Mouse (Mus musculus): ENCODE results near the gene Cdkal1. TPM values are rescaled to one million over a fixed set of nuclear protein-coding genes. Genes with fewer than 3 reads are reported as not detected.

Cdkal1 gene
- total RNA-seq, 1 experiment = 20.8 TPM

- DNase-seq (ENCODE audit: low read depth, low spot score) = no peak
- Histone ChIP-seq H3K9me3 (ENCODE audit: control insufficient read depth, insufficient read depth, low read depth, low read length) (no peaks in the 10 kb centered on the region), H3K4me1 (ENCODE audit: control insufficient read depth in 2 of 2, insufficient read depth in 2 of 2, low read length in 2 of 2, poor library complexity in 1 of 2) (no peaks in the 10 kb centered on the region), H3K36me3 (ENCODE audit: control insufficient read depth, insufficient read depth, low read length, poor library complexity, severe bottlenecking) (no peaks in the 10 kb centered on the region), H3K4me3 (ENCODE audit: insufficient read depth in 1 of 2, low read depth in 1 of 2, low read length in 2 of 2, poor library complexity in 1 of 2, severe bottlenecking in 1 of 2) (no peak overlapping the region), H3K27ac (ENCODE audit: insufficient read depth, low read depth, low read length, poor library complexity, severe bottlenecking) (no peak overlapping the region), H3K9ac (ENCODE audit: insufficient read depth, low read depth, low read length, poor library complexity, severe bottlenecking) (no peak overlapping the region)
- in situ Hi-C loops (cut with MboI; ENCODE audit: low sequenced_read_pairs in 2 of 2, unreplicated experiment in 2 of 2) = no loop called here
- no peak for TF ChIP-seq MAFK (IDR thresholded peaks at IDR 0.05; ENCODE audit: insufficient read depth, low read depth, low read length)
- no peak for TF ChIP-seq ZNF384 (IDR thresholded peaks at IDR 0.05; ENCODE audit: low read depth, low read length)
- no peak for TF ChIP-seq CHD2 (IDR thresholded peaks at IDR 0.05; ENCODE audit: low read depth, low read length)
- no peak for TF ChIP-seq HCFC1 (IDR thresholded peaks at IDR 0.05; ENCODE audit: borderline replicate concordance, insufficient read depth, low read length)
- no peak for TF ChIP-seq ZC3H11A (IDR thresholded peaks at IDR 0.05; ENCODE audit: borderline replicate concordance, low read depth, low read length)
Observed at GRCm38 (mm10) chr13:29503147-29504044, 352.1 kb downstream of the Cdkal1 start.

GRCm38 (mm10) chr13:29502481-29503146 is 352.9 kb downstream of the Cdkal1 start:
- in situ Hi-C loops (cut with MboI; ENCODE audit: low sequenced_read_pairs in 2 of 2, unreplicated experiment in 2 of 2) = no loop called here

DNA sequence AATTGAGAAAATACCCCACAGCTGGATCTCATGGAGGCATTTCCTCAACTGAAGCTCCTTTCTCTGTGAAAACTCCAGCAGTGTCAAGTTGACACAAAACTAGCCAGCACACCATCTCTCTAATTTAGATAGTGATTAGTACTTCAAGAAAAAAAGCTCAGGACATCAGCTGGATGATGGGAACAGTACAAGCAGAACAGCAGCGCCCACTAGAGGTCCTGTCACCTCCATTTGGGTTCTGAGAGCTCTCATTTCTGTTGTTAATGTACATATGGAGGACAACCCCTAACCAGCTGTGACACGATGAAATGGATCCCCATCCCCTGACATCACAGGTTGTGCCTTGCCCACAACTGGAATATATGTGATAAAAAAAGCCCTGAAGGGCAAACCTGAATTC is 354.3 kb downstream of the Cdkal1 start:
- in situ Hi-C loops (cut with MboI; ENCODE audit: low sequenced_read_pairs in 2 of 2, unreplicated experiment in 2 of 2) = no loop called here
- no peaks in the 10 kb centered on the region for H3K9me3 ChIP-seq (ENCODE audit: control insufficient read depth, insufficient read depth, low read depth, low read length)
- no peaks in the 10 kb centered on the region for H3K4me1 ChIP-seq (ENCODE audit: control insufficient read depth in 2 of 2, insufficient read depth in 2 of 2, low read length in 2 of 2, poor library complexity in 1 of 2)
- H3K9ac ChIP-seq (ENCODE audit: insufficient read depth, low read depth, low read length, poor library complexity, severe bottlenecking) = no peak overlapping the region
- no peak overlapping the region for H3K27ac ChIP-seq (ENCODE audit: insufficient read depth, low read depth, low read length, poor library complexity, severe bottlenecking)
- no peak for TF ChIP-seq HCFC1 (IDR thresholded peaks at IDR 0.05; ENCODE audit: borderline replicate concordance, insufficient read depth, low read length)
- TF ChIP-seq MAFK (IDR thresholded peaks at IDR 0.05; ENCODE audit: insufficient read depth, low read depth, low read length) = no peak
- no peak for TF ChIP-seq CHD2 (IDR thresholded peaks at IDR 0.05; ENCODE audit: low read depth, low read length)
- peak; percentile 56; the same call in 1 of the 2 replicates for TF ChIP-seq ZC3H11A (IDR thresholded peaks at IDR 0.05; ENCODE audit: borderline replicate concordance, low read depth, low read length)
- no peak overlapping the region for H3K4me3 ChIP-seq (ENCODE audit: insufficient read depth in 1 of 2, low read depth in 1 of 2, low read length in 2 of 2, poor library complexity in 1 of 2, severe bottlenecking in 1 of 2)
- peak; percentile 7 for DNase-seq (ENCODE audit: low read depth, low spot score)
- H3K36me3 ChIP-seq (ENCODE audit: control insufficient read depth, insufficient read depth, low read length, poor library complexity, severe bottlenecking) = no peaks in the 10 kb centered on the region

More at GRCm38 (mm10) chr13:29502481-29503146, 352.9 kb downstream of the Cdkal1 start:
- Histone ChIP-seq H3K9ac (ENCODE audit: insufficient read depth, low read depth, low read length, poor library complexity, severe bottlenecking) (no peak overlapping the region), H3K27ac (ENCODE audit: insufficient read depth, low read depth, low read length, poor library complexity, severe bottlenecking) (no peak overlapping the region), H3K4me1 (ENCODE audit: control insufficient read depth in 2 of 2, insufficient read depth in 2 of 2, low read length in 2 of 2, poor library complexity in 1 of 2) (no peaks in the 10 kb centered on the region), H3K9me3 (ENCODE audit: control insufficient read depth, insufficient read depth, low read depth, low read length) (no peaks in the 10 kb centered on the region), H3K4me3 (ENCODE audit: insufficient read depth in 1 of 2, low read depth in 1 of 2, low read length in 2 of 2, poor library complexity in 1 of 2, severe bottlenecking in 1 of 2) (no peak overlapping the region), H3K36me3 (ENCODE audit: control insufficient read depth, insufficient read depth, low read length, poor library complexity, severe bottlenecking) (no peaks in the 10 kb centered on the region)
- DNase-seq (ENCODE audit: low read depth, low spot score) = no peak
- no peak for TF ChIP-seq CHD2 (IDR thresholded peaks at IDR 0.05; ENCODE audit: low read depth, low read length)
- TF ChIP-seq ZC3H11A (IDR thresholded peaks at IDR 0.05; ENCODE audit: borderline replicate concordance, low read depth, low read length) = no peak
- no peak for TF ChIP-seq HCFC1 (IDR thresholded peaks at IDR 0.05; ENCODE audit: borderline replicate concordance, insufficient read depth, low read length)
- no peak for TF ChIP-seq ZNF384 (IDR thresholded peaks at IDR 0.05; ENCODE audit: low read depth, low read length)

- in situ Hi-C loops (cut with MboI; ENCODE audit: low sequenced_read_pairs in 2 of 2, unreplicated experiment in 2 of 2) = no loop called here
- Histone ChIP-seq H3K9me3 (ENCODE audit: control insufficient read depth, insufficient read depth, low read depth, low read length) (no peaks in the 10 kb centered on the region), H3K4me3 (ENCODE audit: insufficient read depth in 1 of 2, low read depth in 1 of 2, low read length in 2 of 2, poor library complexity in 1 of 2, severe bottlenecking in 1 of 2) (no peak overlapping the region), H3K36me3 (ENCODE audit: control insufficient read depth, insufficient read depth, low read length, poor library complexity, severe bottlenecking) (no peaks in the 10 kb centered on the region), H3K4me1 (ENCODE audit: control insufficient read depth in 2 of 2, insufficient read depth in 2 of 2, low read length in 2 of 2, poor library complexity in 1 of 2) (no peaks in the 10 kb centered on the region), H3K27ac (ENCODE audit: insufficient read depth, low read depth, low read length, poor library complexity, severe bottlenecking) (no peak overlapping the region), H3K9ac (ENCODE audit: insufficient read depth, low read depth, low read length, poor library complexity, severe bottlenecking) (no peak overlapping the region)
- no peak for TF ChIP-seq MAFK (IDR thresholded peaks at IDR 0.05; ENCODE audit: insufficient read depth, low read depth, low read length)
- TF ChIP-seq CHD2 (IDR thresholded peaks at IDR 0.05; ENCODE audit: low read depth, low read length) = no peak
- no peak for TF ChIP-seq ZC3H11A (IDR thresholded peaks at IDR 0.05; ENCODE audit: borderline replicate concordance, low read depth, low read length)
- TF ChIP-seq ZNF384 (IDR thresholded peaks at IDR 0.05; ENCODE audit: low read depth, low read length) = no peak
- TF ChIP-seq HCFC1 (IDR thresholded peaks at IDR 0.05; ENCODE audit: borderline replicate concordance, insufficient read depth, low read length) = no peak
- DNase-seq (ENCODE audit: low read depth, low spot score) = no peak
Observed at GRCm38 (mm10) chr13:29499750-29500149, 355.7 kb downstream of the Cdkal1 start.

All from ES-E14 (cell line).